ENCODE assay signal across 7 mouse cellular contexts in the genomic region with DNA sequence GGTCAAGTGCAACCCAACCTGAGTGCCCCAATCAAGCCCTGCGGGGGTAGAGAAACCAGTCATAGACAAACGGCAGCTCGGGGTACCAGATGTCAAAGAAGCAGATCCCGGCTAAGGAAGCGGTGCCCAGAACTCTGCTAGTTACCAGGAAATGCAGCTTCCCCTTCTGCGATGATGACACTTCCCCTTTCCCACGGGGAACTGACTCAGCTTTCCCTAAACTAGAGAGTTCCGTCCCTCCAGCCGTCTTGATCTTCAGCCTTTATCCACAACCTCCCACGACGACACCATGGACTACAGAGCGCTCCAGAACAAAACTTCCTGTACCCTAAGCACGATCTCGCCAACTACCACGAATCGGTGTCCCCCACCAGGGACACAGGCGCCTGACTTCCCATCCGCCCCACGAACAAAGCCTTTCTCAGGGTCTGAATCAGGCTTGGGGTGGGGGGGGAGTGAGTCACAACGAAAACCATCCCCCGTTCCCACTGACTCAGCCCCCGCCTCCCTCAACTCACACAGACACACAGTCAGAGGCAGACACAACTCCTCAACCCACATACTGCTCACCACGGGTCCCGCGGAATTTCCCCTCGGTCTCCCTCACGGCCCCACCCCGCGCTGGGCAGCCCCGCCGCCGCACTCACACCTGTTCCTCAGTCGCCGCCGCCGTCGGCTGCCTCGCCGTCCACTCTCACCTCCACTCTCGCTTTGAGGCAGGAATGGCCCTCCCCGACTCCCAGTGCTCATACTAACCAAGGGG. TPM values are rescaled to one million over a fixed set of nuclear protein-coding genes. Genes with fewer than 3 reads are reported as not detected.
DNase-seq lines count a peak whose midpoint lies in the region; ATAC-seq lines count a peak whose summit lies in the region.

No protein-coding gene starts in this region.

- peaks cover 21% of the 10 kb centered on the region for H3K36me3 ChIP-seq in forebrain, embryonic 16.5 days (ENCODE audit: control insufficient read depth, insufficient read depth)

- peak; percentile 93 for DNase-seq in T-cell, adult 2 months (ENCODE audit: low spot score)
- peak; percentile 63 to 67 for DNase-seq in layer of hippocampus, postnatal 10 days (ENCODE audit: low spot score in 2 of 2)
- peak; percentile 76 to 81 for DNase-seq in lung, postnatal 4 days
- DNase-seq in right cerebral cortex, postnatal 25 days = peak; percentile 76

- under 1% methylated on average over 41 of the region's 41 CpGs for WGBS in forebrain, embryonic 16.5 days

- H3K9ac ChIP-seq in forebrain, embryonic 16.5 days (replicated peaks; ENCODE audit: low read depth, low read length) = peak overlapping the region; percentile 89

- H3K27me3 ChIP-seq in forebrain, embryonic 16.5 days (replicated peaks; ENCODE audit: control insufficient read depth, insufficient read depth, low read length) = no peaks in the 10 kb centered on the region

- ATAC-seq in CD4-positive, CD25-positive, alpha-beta regulatory T cell, adult 4 months = peak; percentile 57
- ATAC-seq in forebrain, embryonic 16.5 days = peak; percentile 4; the same call in 1 of the 2 replicates
- ATAC-seq in hematopoietic stem cell, adult 5-6 weeks (replicated peaks in 1 of 2; ENCODE audit: insufficient read depth in 1 of 2, low FRiP score in 2 of 2, low TSS enrichment in 1 of 2, low read depth in 1 of 2, poor library complexity in 2 of 2, severe bottlenecking in 2 of 2) = peak; percentile 1 to 22; a peak in 2 of 4 replicates

- peak overlapping the region; percentile 91 for H3K27ac ChIP-seq in forebrain, embryonic 16.5 days (ENCODE audit: low read length)

- peak overlapping the region; percentile 96 for H3K4me2 ChIP-seq in forebrain, embryonic 16.5 days (ENCODE audit: low read length)

- peak overlapping the region; percentile 86 for H3K4me3 ChIP-seq in forebrain, embryonic 16.5 days (replicated peaks; ENCODE audit: low read length)

- H3K9me3 ChIP-seq in forebrain, embryonic 16.5 days (ENCODE audit: control insufficient read depth, low read length) = no peaks in the 10 kb centered on the region

- peaks cover 56% of the 10 kb centered on the region for H3K4me1 ChIP-seq in forebrain, embryonic 16.5 days (replicated peaks; ENCODE audit: control insufficient read depth, insufficient read depth, low read length)

RNA-seq across cellular contexts. Expression of a gene that starts 3.0 kb away (rescaled TPM):
- polyA plus RNA-seq in CD4-positive, CD25-positive, alpha-beta regulatory T cell, adult 4 months (2017; shearing (Covaris generic)) = 10 to 100 TPM; 30.7 to 32.6 TPM
- 48.4 and 52.8 TPM in 2 replicates for polyA plus RNA-seq in forebrain, embryonic 16.5 days (2015; fragmentation: Nextera tagmentation; extraction: Ambion mirVana)
- 4.4 and 12.4 TPM in 2 replicates for total RNA-seq in hematopoietic stem cell, adult 5-6 weeks (2017)
- 10 to 100 TPM; 47.0 to 50.5 TPM for total RNA-seq in layer of hippocampus, postnatal 10 days (2021)

RNA-seq across cellular contexts. Expression of a gene that starts 12.5 kb away (rescaled TPM):
- 1 to 10 TPM; 1.1 to 1.2 TPM for polyA plus RNA-seq in CD4-positive, CD25-positive, alpha-beta regulatory T cell, adult 4 months (2017; shearing (Covaris generic))
- 5.9 and 6.2 TPM in 2 replicates for polyA plus RNA-seq in forebrain, embryonic 16.5 days (2015; fragmentation: Nextera tagmentation; extraction: Ambion mirVana)
- 0.74 and 1.5 TPM in 2 replicates for total RNA-seq in hematopoietic stem cell, adult 5-6 weeks (2017)
- 1 to 10 TPM; 2.1 to 2.7 TPM for total RNA-seq in layer of hippocampus, postnatal 10 days (2021)

RNA-seq across cellular contexts. Expression of a gene that starts 15.1 kb away (rescaled TPM):
- 10 to 100 TPM; 17.0 to 28.2 TPM for polyA plus RNA-seq in CD4-positive, CD25-positive, alpha-beta regulatory T cell, adult 4 months (2017; shearing (Covaris generic))
- polyA plus RNA-seq in forebrain, embryonic 16.5 days (2015; fragmentation: Nextera tagmentation; extraction: Ambion mirVana) = 42.5 and 44.2 TPM in 2 replicates
- 59.7 and 69.7 TPM in 2 replicates for total RNA-seq in hematopoietic stem cell, adult 5-6 weeks (2017)
- total RNA-seq in layer of hippocampus, postnatal 10 days (2021) = 10 to 100 TPM; 28.4 to 40.6 TPM

RNA-seq across cellular contexts. Expression of a gene that starts 15.2 kb away (rescaled TPM):
- 100 to 1,000 TPM in 1 of 2 experiments, 10 to 100 TPM in 1; 87.8 to 116 TPM for polyA plus RNA-seq in CD4-positive, CD25-positive, alpha-beta regulatory T cell, adult 4 months (2017; shearing (Covaris generic))
- 79.2 and 86.1 TPM in 2 replicates for polyA plus RNA-seq in forebrain, embryonic 16.5 days (2015; fragmentation: Nextera tagmentation; extraction: Ambion mirVana)
- total RNA-seq in hematopoietic stem cell, adult 5-6 weeks (2017) = 93.2 and 152 TPM in 2 replicates
- 10 to 100 TPM; 84.1 to 95.1 TPM for total RNA-seq in layer of hippocampus, postnatal 10 days (2021)

RNA-seq across cellular contexts. Expression of a gene that starts 41.3 kb away (rescaled TPM):
- 10 to 100 TPM; 71.8 to 80.8 TPM for polyA plus RNA-seq in CD4-positive, CD25-positive, alpha-beta regulatory T cell, adult 4 months (2017; shearing (Covaris generic))
- polyA plus RNA-seq in forebrain, embryonic 16.5 days (2015; fragmentation: Nextera tagmentation; extraction: Ambion mirVana) = 132 and 146 TPM in 2 replicates
- total RNA-seq in hematopoietic stem cell, adult 5-6 weeks (2017) = 98.4 and 128 TPM in 2 replicates
- total RNA-seq in layer of hippocampus, postnatal 10 days (2021) = 100 to 1,000 TPM; 540 to 617 TPM

Comparison
In these comparisons a context has a peak if more than half of its experiments do, and no peak if none do; other contexts are left out.
1. Peak in every context shown above with its lines: DNase-seq, ATAC-seq, H3K4me3 ChIP-seq and H3K27ac ChIP-seq.
2. ATAC-seq: peak in every context shown above with its lines; median percentile 57 in CD4-positive, CD25-positive, alpha-beta regulatory T cell, adult 4 months; 12 in hematopoietic stem cell, adult 5-6 weeks; 4 in forebrain, embryonic 16.5 days.